Mouse (Mus musculus) myocyte (in vitro differentiated cells): ENCODE measurements at regions not wholly inside any gene's neighbourhood (a gene's known extent, or its start where the extent isn't known, plus 50 kb on each side); places are given as distances from the start of the nearest gene placed in this dataset.

Source experiments
- H3K27me3 ChIP-seq: one replicate; pipeline ENCODE4 v1.6.1; 2011; ENCODE audit not compliant: control insufficient read depth, insufficient read depth, insufficient read length
- H3K36me3 ChIP-seq: one replicate; pipeline ENCODE4 v1.6.1; 2011; ENCODE audit not compliant: control insufficient read depth, insufficient read depth
- H3K4me2 ChIP-seq: one replicate; pipeline ENCODE4 v1.6.1; 2011; ENCODE audit warnings: low read depth, control low read depth
- H3K4me3 ChIP-seq: one replicate; pipeline ENCODE4 v1.5.1; 2011; ENCODE audit warnings: mild to moderate bottlenecking, control low read depth, moderate library complexity
- H3K79me2 ChIP-seq: one replicate; pipeline ENCODE4 v1.6.1; 2011; ENCODE audit not compliant: control insufficient read depth, insufficient read depth
- H3ac ChIP-seq: one replicate; pipeline ENCODE4 v1.6.1; 2011; ENCODE audit not compliant: control insufficient read depth, insufficient read length
- CEBPB ChIP-seq: IDR thresholded peaks from 2 replicates; pipeline ENCODE4 v1.6.1; 2011; ENCODE audit warnings: mild to moderate bottlenecking, moderate library complexity; ENCODE audit not compliant: poor library complexity, insufficient read depth, severe bottlenecking
- E2F4 ChIP-seq: IDR thresholded peaks from one replicate; pipeline ENCODE4 v1.6.1; 2011; ENCODE audit warnings: mild to moderate bottlenecking, control low read depth, moderate library complexity; ENCODE audit not compliant: insufficient read depth
- MAX ChIP-seq: IDR thresholded peaks from one replicate; pipeline ENCODE4 v1.6.1; 2011; ENCODE audit warnings: low read depth, mild to moderate bottlenecking, control low read depth
- MYOD1 ChIP-seq, 3 experiments: IDR thresholded peaks; one replicate each; pipeline ENCODE4 v1.6.1; 2011; ENCODE audit warnings: control low read depth in 2 of 3, low read depth in 2 of 3, mild to moderate bottlenecking in 2 of 3, moderate library complexity in 1 of 3; ENCODE audit not compliant: insufficient read length in 2 of 3, control insufficient read depth in 1 of 3
- MYOG ChIP-seq, 3 experiments: IDR thresholded peaks; one replicate each; pipeline ENCODE4 v1.6.1; 2011; ENCODE audit warnings: control low read depth in 2 of 3, low read depth in 2 of 3, mild to moderate bottlenecking in 2 of 3; ENCODE audit not compliant: insufficient read length in 2 of 3, control insufficient read depth in 1 of 3, insufficient read depth in 1 of 3
- POLR2A ChIP-seq: IDR thresholded peaks from one replicate; pipeline ENCODE4 v1.6.1; 2011; ENCODE audit warnings: low read depth, mild to moderate bottlenecking, control low read depth, moderate library complexity; ENCODE audit not compliant: insufficient read length
- POLR2AphosphoS2 ChIP-seq: IDR thresholded peaks from one replicate; pipeline ENCODE4 v1.6.1; 2011; ENCODE audit warnings: low read depth, control low read depth; ENCODE audit not compliant: insufficient read length
- REST ChIP-seq: IDR thresholded peaks from one replicate; pipeline ENCODE4 v1.6.1; 2011; ENCODE audit warnings: mild to moderate bottlenecking, control low read depth, moderate library complexity; ENCODE audit not compliant: insufficient read depth, insufficient read length
- SRF ChIP-seq: IDR thresholded peaks from one replicate; pipeline ENCODE4 v1.6.1; 2011; ENCODE audit warnings: low read depth; ENCODE audit not compliant: control insufficient read depth, insufficient read length
- TCF12 ChIP-seq: IDR thresholded peaks from one replicate; pipeline ENCODE4 v1.6.1; 2011; ENCODE audit warnings: mild to moderate bottlenecking, control low read depth; ENCODE audit not compliant: poor library complexity, insufficient read depth, severe bottlenecking
- TCF3 ChIP-seq: IDR thresholded peaks from one replicate; pipeline ENCODE4 v1.6.1; 2011; ENCODE audit warnings: low read depth, control low read depth; ENCODE audit not compliant: insufficient read length
- USF1 ChIP-seq: IDR thresholded peaks from one replicate; pipeline ENCODE4 v1.6.1; 2011; ENCODE audit warnings: low read depth, mild to moderate bottlenecking, control low read depth, moderate library complexity

GRCm38 (mm10) chr2:9136963-9137362 is 744.1 kb upstream of the 4930412O13Rik start:
- Histone ChIP-seq H3K79me2 (no peaks in the 10 kb centered on the region), H3K36me3 (no peaks in the 10 kb centered on the region), H3K27me3 (no peaks in the 10 kb centered on the region), H3K4me3 (no peak overlapping the region), H3ac (no peak overlapping the region), H3K4me2 (no peak overlapping the region)
- no peak for TF ChIP-seq MYOD1 (IDR thresholded peaks at IDR 0.05; ENCODE audit: control insufficient read depth in 1 of 3, insufficient read length in 2 of 3, low read depth in 2 of 3)
- no peak for TF ChIP-seq USF1
- TF ChIP-seq POLR2A = no peak

- H3K27me3 ChIP-seq = no peaks in the 10 kb centered on the region
- H3K79me2 ChIP-seq = no peaks in the 10 kb centered on the region
- no peaks in the 10 kb centered on the region for H3K36me3 ChIP-seq
- H3K4me2 ChIP-seq = peak overlapping the region; percentile 37
- no peak overlapping the region for H3ac ChIP-seq
- H3K4me3 ChIP-seq = no peak overlapping the region
- TF ChIP-seq POLR2AphosphoS2 = no peak
- no peak for TF ChIP-seq MYOD1 (IDR thresholded peaks at IDR 0.05; ENCODE audit: control insufficient read depth in 1 of 3, insufficient read length in 2 of 3, low read depth in 2 of 3)
- no peak for TF ChIP-seq SRF
- no peak for TF ChIP-seq MAX
- no peak for TF ChIP-seq POLR2A
- TF ChIP-seq USF1 = no peak
- TF ChIP-seq TCF12 = no peak
- no peak for TF ChIP-seq TCF3
Observed at GRCm38 (mm10) chr2:9141411-9141810, 739.6 kb upstream of the 4930412O13Rik start.

- Histone ChIP-seq H3K4me3 (no peak overlapping the region), H3ac (no peak overlapping the region), H3K4me2 (no peak overlapping the region), H3K27me3 (no peaks in the 10 kb centered on the region), H3K36me3 (no peaks in the 10 kb centered on the region), H3K79me2 (no peaks in the 10 kb centered on the region)
- TF ChIP-seq MAX (no peak), MYOD1 (IDR thresholded peaks at IDR 0.05; ENCODE audit: control insufficient read depth in 1 of 3, insufficient read length in 2 of 3, low read depth in 2 of 3) (no peak), CEBPB (no peak), POLR2A (no peak), MYOG (IDR thresholded peaks at IDR 0.05; ENCODE audit: control insufficient read depth in 1 of 3, insufficient read depth in 1 of 3, insufficient read length in 2 of 3, low read depth in 2 of 3) (no peak), TCF12 (no peak), REST (no peak), SRF (no peak), POLR2AphosphoS2 (no peak), TCF3 (no peak), E2F4 (no peak)
Observed at GRCm38 (mm10) chr2:9155604-9156003, 725.4 kb upstream of the 4930412O13Rik start.

GRCm38 (mm10) chr2:9160181-9160580 is 720.9 kb upstream of the 4930412O13Rik start:
- H3K79me2 ChIP-seq = no peaks in the 10 kb centered on the region
- H3K36me3 ChIP-seq = no peaks in the 10 kb centered on the region
- TF ChIP-seq POLR2AphosphoS2 (no peak), MYOG (IDR thresholded peaks at IDR 0.05; ENCODE audit: control insufficient read depth in 1 of 3, insufficient read depth in 1 of 3, insufficient read length in 2 of 3, low read depth in 2 of 3) (no peak), MAX (no peak), E2F4 (no peak), CEBPB (no peak), SRF (no peak), USF1 (no peak), MYOD1 (IDR thresholded peaks at IDR 0.05; ENCODE audit: control insufficient read depth in 1 of 3, insufficient read length in 2 of 3, low read depth in 2 of 3) (no peak), TCF3 (no peak), TCF12 (no peak), REST (no peak), POLR2A (no peak)
- H3K4me2 ChIP-seq = no peak overlapping the region
- no peaks in the 10 kb centered on the region for H3K27me3 ChIP-seq
- H3K4me3 ChIP-seq = no peak overlapping the region
- no peak overlapping the region for H3ac ChIP-seq

GRCm38 (mm10) chr2:9163819-9164560 is 717.1 kb upstream of the 4930412O13Rik start:
- Histone ChIP-seq H3K36me3 (no peaks in the 10 kb centered on the region), H3K79me2 (no peaks in the 10 kb centered on the region)
- TF ChIP-seq POLR2A (no peak), SRF (no peak), TCF12 (no peak), USF1 (no peak), POLR2AphosphoS2 (no peak), REST (no peak), E2F4 (no peak), CEBPB (no peak), MYOG (IDR thresholded peaks at IDR 0.05; ENCODE audit: control insufficient read depth in 1 of 3, insufficient read depth in 1 of 3, insufficient read length in 2 of 3, low read depth in 2 of 3) (no peak)

More at GRCm38 (mm10) chr2:9163819-9164560, 717.1 kb upstream of the 4930412O13Rik start:
- H3ac ChIP-seq = no peak overlapping the region
- no peak overlapping the region for H3K4me2 ChIP-seq
- H3K27me3 ChIP-seq = no peaks in the 10 kb centered on the region
- no peak overlapping the region for H3K4me3 ChIP-seq
